Mouse (Mus musculus): ENCODE data around the gene Kdm4b.
A peak's percentile ranks its signal among the peaks of the same experiment; 100 is the strongest.

GRCm38 (mm10) chr17:56337791-56338190 is 11.9 kb downstream of the Kdm4b start:
- TF ChIP-seq CTCF (IDR thresholded peaks at IDR 0.05 in 2 of 3, conservative IDR thresholded peaks at IDR 0.05 in 1 of 3; ENCODE audit: control insufficient read depth in 1 of 3, insufficient read depth in 1 of 3, low read depth in 2 of 3, low read length in 3 of 3, poor library complexity in 1 of 3, severe bottlenecking in 1 of 3) (peak in 2 of 3 experiments; percentile 17 to 36; a peak in 3 of 6 replicates), POLR2A (IDR thresholded peaks at IDR 0.05; ENCODE audit: control insufficient read depth in 1 of 2, insufficient read depth in 1 of 2, low read depth in 1 of 2, low read length in 2 of 2, poor library complexity in 1 of 2) (no peak), EP300 (IDR thresholded peaks at IDR 0.05; ENCODE audit: low read depth in 1 of 2, low read length in 2 of 2) (0 out of 4 replicates have a peak, but pooled peaks of 1 of the 2 experiments have one; percentile 12), E2F4 (IDR thresholded peaks at IDR 0.05; ENCODE audit: borderline replicate concordance, low read depth, low read length) (no peak)

Data from MEL (cell line).